Mouse (Mus musculus) liver, embryonic 15.5 days (tissue): ENCODE data around the gene Olfr1232. TPM values are rescaled to one million over a fixed set of nuclear protein-coding genes. Genes with fewer than 3 reads are reported as not detected.

Experiments used
- ATAC-seq: fragments of 200-750 bp; cut with Nextera tagmentation; 2 replicates; pipeline ENCODE4 v1.8.0; 2017; ENCODE audit warnings: moderate number of reproducible peaks, mild to moderate bottlenecking, moderate library complexity; ENCODE audit not compliant: insufficient read depth
- H3K27ac ChIP-seq: fragments of 300-500 bp; sonication (generic); replicated peaks from 2 replicates; pipeline ENCODE4 v1.5.1; 2015; ENCODE audit warnings: mild to moderate bottlenecking, inconsistent platforms
- H3K27me3 ChIP-seq: fragments of 300-500 bp; sonication (generic); 2 replicates; pipeline ENCODE4 v1.6.1; 2015; ENCODE audit warnings: mild to moderate bottlenecking, inconsistent platforms
- H3K36me3 ChIP-seq: fragments of 300-500 bp; sonication (generic); replicated peaks from 2 replicates; pipeline ENCODE4 v1.6.1; 2015; ENCODE audit warnings: moderate library complexity, mild to moderate bottlenecking, inconsistent platforms
- H3K4me1 ChIP-seq: fragments of 300-500 bp; sonication (generic); replicated peaks from 2 replicates; pipeline ENCODE4 v1.6.1; 2015; ENCODE audit warnings: inconsistent platforms
- H3K4me2 ChIP-seq: fragments of 300-500 bp; sonication (generic); 2 replicates; pipeline ENCODE4 v1.6.1; 2015; ENCODE audit warnings: moderate library complexity, mild to moderate bottlenecking, inconsistent platforms
- H3K4me3 ChIP-seq: fragments of 300-500 bp; sonication (generic); replicated peaks from 2 replicates; pipeline ENCODE4 v1.5.1; 2015; ENCODE audit warnings: mild to moderate bottlenecking, inconsistent platforms
- H3K9ac ChIP-seq: fragments of 300-500 bp; sonication (generic); 2 replicates; pipeline ENCODE4 v1.6.1; 2015; ENCODE audit warnings: moderate library complexity, mild to moderate bottlenecking, inconsistent platforms
- H3K9me3 ChIP-seq: fragments of 300-500 bp; sonication (generic); replicated peaks from 2 replicates; pipeline ENCODE4 v1.6.1; 2016; ENCODE audit warnings: inconsistent platforms
- whole genome bisulfite sequencing: fragments of 180-500 bp; shearing (Covaris S2); methylation state at CpG from one replicate; pipeline ENCODE4 v1.1.7; 2015; ENCODE audit warnings: mixed read lengths; ENCODE audit not compliant: insufficient replicate concordance; 5-methylcytosine and 5-hydroxymethylcytosine counted together
- polyA plus RNA-seq: library from polyadenylated mRNA; unstranded; fragments of >200 nt; fragmentation: Nextera tagmentation; extraction: Ambion mirVana; gene quantifications from 2 replicates; pipeline ENCODE4 v1.2.1, GENCODE M21; 2015

The Olfr1232 gene
- not detected in 2 replicates for polyA plus RNA-seq

DNA sequence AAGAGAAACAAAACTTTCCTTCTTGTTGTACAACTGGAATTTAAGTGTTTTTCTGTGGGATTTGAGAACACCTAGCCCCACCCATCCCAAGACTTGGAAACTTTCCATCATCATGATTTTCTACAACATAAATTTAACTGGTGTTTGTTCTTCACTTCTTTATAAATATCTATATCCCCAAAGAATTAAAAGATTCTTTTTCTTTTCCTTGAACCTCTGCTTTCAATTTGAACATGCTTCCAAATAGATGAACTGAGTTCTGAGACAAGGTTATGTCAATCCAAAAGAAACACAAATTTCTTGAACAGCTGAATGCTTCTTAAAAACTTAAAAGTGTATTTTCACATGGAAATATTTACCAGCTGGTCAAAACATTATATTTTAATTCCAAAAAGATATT is at the start of gene Olfr1232:
Gene Olfr1232 (minus strand): TSS at position 101 of the 400 bp plus-strand sequence.
- no peak within 1 kb of the TSS for H3K4me3 ChIP-seq
- H3K9me3 ChIP-seq = no peaks in the 10 kb centered on the region
- H3K4me2 ChIP-seq = no peak within 1 kb of the TSS
- no peak for ATAC-seq
- H3K27ac ChIP-seq = no peak within 1 kb of the TSS
- H3K9ac ChIP-seq = no peak within 1 kb of the TSS
- no peaks in the 10 kb centered on the region for H3K4me1 ChIP-seq
- no peaks in the 10 kb centered on the region for H3K27me3 ChIP-seq
- no peaks in the 10 kb centered on the region for H3K36me3 ChIP-seq

DNA sequence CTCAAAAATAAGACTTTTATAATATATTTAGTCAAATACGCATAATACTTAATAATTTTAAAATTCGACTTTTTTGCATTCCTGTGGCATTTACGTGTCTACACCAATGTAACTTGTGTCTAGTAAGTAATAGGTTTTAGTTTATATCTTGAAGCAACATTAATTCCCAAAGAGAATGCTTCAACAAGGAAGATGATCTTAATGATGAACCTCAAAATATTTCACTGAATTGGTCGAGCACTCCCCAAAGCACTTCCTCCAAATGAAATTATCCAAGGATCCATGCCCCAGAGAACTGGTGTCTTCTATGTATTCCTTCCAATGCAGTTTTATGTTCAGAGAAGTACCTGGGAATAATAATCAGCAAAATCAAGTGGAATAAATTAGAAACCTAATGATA is 35.3 kb upstream of the Olfr1232 start, which contains the start of gene Olfr1234:
Gene Olfr1234 (minus strand): TSS at position 101 of the 400 bp plus-strand sequence.
- Histone ChIP-seq H3K27me3 (no peaks in the 10 kb centered on the region), H3K4me3 (no peak within 1 kb of the TSS), H3K9me3 (no peaks in the 10 kb centered on the region), H3K36me3 (no peaks in the 10 kb centered on the region), H3K4me1 (no peaks in the 10 kb centered on the region), H3K4me2 (no peak within 1 kb of the TSS), H3K9ac (no peak within 1 kb of the TSS), H3K27ac (no peak within 1 kb of the TSS)
- 67% methylated on average over 4 of the region's 4 CpGs for WGBS
- ATAC-seq = no peak

DNA sequence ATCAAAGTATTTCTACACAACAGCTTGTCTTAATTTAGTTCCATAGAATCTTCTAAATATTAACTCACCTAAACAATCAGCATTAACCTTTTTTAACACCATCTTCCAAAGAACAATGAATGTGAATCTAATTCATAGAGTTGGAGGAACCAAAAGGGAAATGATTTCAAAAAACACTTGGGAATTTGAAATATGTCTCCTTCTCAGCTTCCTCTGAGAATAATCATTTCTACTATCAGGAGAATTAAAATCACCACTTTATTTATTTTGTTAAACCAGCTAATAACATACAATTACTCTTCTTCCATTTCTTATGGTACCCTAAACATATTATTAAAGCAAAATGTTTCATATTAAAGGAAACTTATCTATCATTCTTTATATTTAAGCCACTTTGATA is 12.8 kb upstream of the Olfr1232 start, which contains the start of gene Olfr1233:
Gene Olfr1233 (minus strand): TSS at position 101 of the 400 bp plus-strand sequence.
- no peak within 1 kb of the TSS for H3K4me2 ChIP-seq
- no peak within 1 kb of the TSS for H3K27ac ChIP-seq
- H3K27me3 ChIP-seq = no peaks in the 10 kb centered on the region
- no peaks in the 10 kb centered on the region for H3K9me3 ChIP-seq
- H3K4me1 ChIP-seq = no peaks in the 10 kb centered on the region
- no peak within 1 kb of the TSS for H3K4me3 ChIP-seq
- H3K9ac ChIP-seq = no peak within 1 kb of the TSS
- ATAC-seq = no peak
- no peaks in the 10 kb centered on the region for H3K36me3 ChIP-seq

DNA sequence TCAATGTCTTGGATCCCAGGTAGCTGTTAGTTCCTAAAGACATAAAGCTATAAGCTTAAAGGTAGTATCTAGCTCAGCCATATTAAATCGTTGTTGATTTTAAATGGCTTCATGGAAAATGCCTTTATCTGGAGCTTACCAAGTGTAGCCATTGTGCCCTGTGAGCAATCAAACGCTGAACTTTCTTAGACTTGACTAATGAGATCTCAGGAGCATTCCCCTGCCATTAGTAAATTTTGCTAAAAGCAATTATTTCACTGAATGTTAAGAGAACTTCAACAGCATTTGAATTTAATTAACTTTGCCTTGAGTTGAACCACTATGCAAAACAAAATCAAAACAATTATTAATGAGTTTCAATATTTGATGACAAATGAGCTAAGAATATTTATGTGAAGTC is 22.5 kb downstream of the Olfr1232 start, which contains the start of gene Olfr1231:
Gene Olfr1231 (minus strand): TSS at position 101 of the 400 bp plus-strand sequence.
- no peak for ATAC-seq
- Histone ChIP-seq H3K9ac (no peak within 1 kb of the TSS), H3K4me3 (no peak within 1 kb of the TSS), H3K36me3 (no peaks in the 10 kb centered on the region), H3K27ac (no peak within 1 kb of the TSS), H3K4me1 (no peaks in the 10 kb centered on the region), H3K27me3 (no peaks in the 10 kb centered on the region), H3K4me2 (no peak within 1 kb of the TSS), H3K9me3 (no peaks in the 10 kb centered on the region)
- WGBS = 45% methylated on average over 2 of the region's 2 CpGs

DNA sequence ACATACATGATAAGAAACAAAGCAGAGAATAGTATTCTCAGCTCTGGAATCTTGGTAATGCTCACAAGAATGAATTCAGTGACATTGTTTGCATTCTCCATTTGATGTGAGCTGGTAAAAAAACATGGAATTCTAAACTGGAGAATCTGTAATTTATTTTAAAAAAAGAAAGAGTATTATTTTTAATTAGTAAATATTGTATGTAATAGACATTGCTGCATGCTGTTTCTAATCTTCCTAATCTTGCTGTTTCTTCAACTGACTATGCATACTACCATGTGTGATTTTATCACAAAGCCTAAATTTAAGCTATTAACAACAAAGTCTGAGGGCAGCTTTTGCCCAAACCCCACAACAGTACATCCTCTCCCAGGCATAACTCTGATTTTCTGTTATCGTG is 32.3 kb downstream of the Olfr1232 start, which contains the start of gene Olfr1230:
Gene Olfr1230 (minus strand): TSS at position 101 of the 400 bp plus-strand sequence.
- H3K9me3 ChIP-seq = no peaks in the 10 kb centered on the region
- no peak within 1 kb of the TSS for H3K9ac ChIP-seq
- no peak for ATAC-seq
- no peaks in the 10 kb centered on the region for H3K27me3 ChIP-seq
- no peak within 1 kb of the TSS for H3K4me2 ChIP-seq
- no peak within 1 kb of the TSS for H3K27ac ChIP-seq
- no peak within 1 kb of the TSS for H3K4me3 ChIP-seq
- no peaks in the 10 kb centered on the region for H3K36me3 ChIP-seq
- 56% methylated on average over 1 of the region's 1 CpGs for WGBS
- no peaks in the 10 kb centered on the region for H3K4me1 ChIP-seq

DNA sequence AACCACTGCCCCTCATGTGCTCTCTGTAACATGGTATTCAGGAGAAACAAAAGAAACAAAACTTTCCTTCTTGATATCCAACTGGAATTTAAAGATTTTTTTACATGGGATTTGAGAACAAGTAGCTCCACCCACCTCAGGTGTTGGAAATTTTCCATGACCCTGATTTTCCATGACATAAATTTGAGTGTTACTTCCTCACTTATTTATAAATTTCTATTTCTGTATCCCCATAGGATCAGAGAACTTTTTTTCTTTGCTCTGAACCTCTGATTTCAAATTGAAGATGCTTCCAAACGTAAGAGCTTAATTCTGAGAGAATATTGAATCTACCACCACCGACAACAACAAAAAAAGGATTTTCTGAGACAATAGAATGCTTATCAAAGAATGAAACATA is 41.6 kb downstream of the Olfr1232 start, which contains the start of gene Olfr1229:
Gene Olfr1229 (minus strand): TSS at position 101 of the 400 bp plus-strand sequence.
- no peak within 1 kb of the TSS for H3K4me3 ChIP-seq
- no peak for ATAC-seq
- H3K4me2 ChIP-seq = no peak within 1 kb of the TSS
- H3K27me3 ChIP-seq = no peaks in the 10 kb centered on the region
- no peaks in the 10 kb centered on the region for H3K36me3 ChIP-seq
- no peak within 1 kb of the TSS for H3K9ac ChIP-seq
- 47% methylated on average over 2 of the region's 2 CpGs for WGBS
- no peak within 1 kb of the TSS for H3K27ac ChIP-seq
- H3K9me3 ChIP-seq = no peaks in the 10 kb centered on the region
- no peaks in the 10 kb centered on the region for H3K4me1 ChIP-seq

Other genes starting within 250 kb of the Olfr1232 start
- not detected in 2 replicates for gene Olfr1219, start 246.2 kb downstream of the Olfr1232 start, polyA plus RNA-seq
- not detected in 2 replicates for gene Olfr1220, start 222.8 kb downstream of the Olfr1232 start, polyA plus RNA-seq
- not detected in 2 replicates for gene Olfr1221, start 212.4 kb downstream of the Olfr1232 start, polyA plus RNA-seq
- not detected in 2 replicates for gene Olfr1222, start 196.6 kb downstream of the Olfr1232 start, polyA plus RNA-seq
- gene Olfr1223, start 178.1 kb downstream of the Olfr1232 start, polyA plus RNA-seq = not detected in 2 replicates
- gene Olfr1224-ps1, start 165.6 kb downstream of the Olfr1232 start, polyA plus RNA-seq = not detected in 2 replicates
- not detected in 2 replicates for gene Olfr1225, start 155.0 kb downstream of the Olfr1232 start, polyA plus RNA-seq
- not detected in 2 replicates for gene Olfr1226, start 129.6 kb downstream of the Olfr1232 start, polyA plus RNA-seq
- not detected in 2 replicates for gene Olfr1228, start 75.6 kb downstream of the Olfr1232 start, polyA plus RNA-seq
- not detected in 2 replicates for gene Olfr1229, start 41.7 kb downstream of the Olfr1232 start, polyA plus RNA-seq
- gene Olfr1230, start 32.4 kb downstream of the Olfr1232 start, polyA plus RNA-seq = not detected in 2 replicates
- gene Olfr1231, start 22.6 kb downstream of the Olfr1232 start, polyA plus RNA-seq = not detected in 2 replicates
- gene Olfr1233, start 12.7 kb upstream of the Olfr1232 start, polyA plus RNA-seq = not detected in 2 replicates
- gene Olfr1234, start 35.2 kb upstream of the Olfr1232 start, polyA plus RNA-seq = not detected in 2 replicates
- gene Olfr1238, start 80.0 kb upstream of the Olfr1232 start, polyA plus RNA-seq = not detected in 2 replicates
- not detected in 2 replicates for gene Olfr1239, start 90.7 kb upstream of the Olfr1232 start, polyA plus RNA-seq
- gene Olfr1240, start 113.3 kb upstream of the Olfr1232 start, polyA plus RNA-seq = not detected in 2 replicates
- gene Olfr1241, start 157.5 kb upstream of the Olfr1232 start, polyA plus RNA-seq = not detected in 2 replicates
- gene Olfr1242, start 168.7 kb upstream of the Olfr1232 start, polyA plus RNA-seq = not detected in 2 replicates
- not detected in 2 replicates for gene Olfr1243, start 201.8 kb upstream of the Olfr1232 start, polyA plus RNA-seq
- not detected in 2 replicates for gene Olfr1245, start 248.8 kb upstream of the Olfr1232 start, polyA plus RNA-seq